Mouse (Mus musculus) megakaryocyte, embryonic 14.5 days (primary cell): ENCODE measurements around the gene Pacrg.

Experiments used
- FLI1 ChIP-seq: IDR thresholded peaks from 2 replicates; pipeline ENCODE4 v1.6.1; 2012; ENCODE audit warnings: low read length, inconsistent platforms, mixed read lengths
- GATA1 ChIP-seq: IDR thresholded peaks from 3 replicates; pipeline ENCODE4 v1.6.1; 2012; ENCODE audit warnings: mixed read lengths, low read length, inconsistent platforms, borderline replicate concordance

GRCm38 (mm10) chr17:10434867-10435266 is 405.2 kb downstream of the Pacrg start:
- no peak for TF ChIP-seq GATA1
- no peak for TF ChIP-seq FLI1
